Mouse (Mus musculus) central nervous system, embryonic 14 days (tissue): ENCODE data around the gene Slc8b1. TPM values are rescaled to one million over a fixed set of nuclear protein-coding genes. Genes with fewer than 3 reads are reported as not detected.

ENCODE experiments used
- polyA plus RNA-seq: library from polyadenylated mRNA; depleted of rRNA; stranded (reverse); fragments of >200 nt; gene quantifications from 2 replicates; pipeline ENCODE4 v1.2.3, GENCODE M21; 2012; rRNA removed

Gene Slc8b1
- 3.2 and 4.3 TPM in 2 replicates for polyA plus RNA-seq

DNA sequence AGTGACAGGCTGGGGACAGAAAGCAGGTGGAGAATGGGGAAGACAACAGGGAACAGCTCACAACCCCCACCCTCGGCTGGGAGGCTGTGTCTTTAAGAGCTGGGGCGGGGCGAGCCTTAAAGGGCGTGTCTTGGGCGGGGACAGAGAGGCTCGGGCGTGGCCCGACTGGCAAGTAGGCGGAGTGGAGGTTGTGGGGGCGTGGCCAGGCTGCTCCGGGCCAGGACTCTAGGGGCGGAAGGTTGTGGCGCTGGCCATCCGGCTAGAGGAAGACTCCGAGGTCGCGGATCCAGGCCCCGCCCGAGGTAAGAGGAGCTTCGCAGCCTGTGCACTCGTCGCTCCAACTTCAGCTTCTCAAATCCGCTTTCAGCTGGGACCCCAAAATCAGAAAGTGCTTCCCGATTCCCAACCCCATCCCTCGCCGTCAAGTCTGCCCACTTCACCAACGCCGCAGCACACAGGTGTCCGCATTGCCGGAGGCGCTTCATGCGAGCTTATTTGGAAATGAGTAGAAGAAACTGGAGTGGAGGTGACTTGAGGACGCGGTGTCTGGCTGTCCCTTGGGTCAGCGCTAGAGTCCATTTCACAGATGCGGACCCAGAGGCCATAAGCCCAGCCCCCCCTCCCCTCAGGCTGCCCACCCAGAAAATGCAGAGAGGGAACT lies at the start of gene Slc8b1:
Gene Slc8b1, plus strand, starts transcription at position 187 of the 661 bp plus-strand sequence.

DNA sequence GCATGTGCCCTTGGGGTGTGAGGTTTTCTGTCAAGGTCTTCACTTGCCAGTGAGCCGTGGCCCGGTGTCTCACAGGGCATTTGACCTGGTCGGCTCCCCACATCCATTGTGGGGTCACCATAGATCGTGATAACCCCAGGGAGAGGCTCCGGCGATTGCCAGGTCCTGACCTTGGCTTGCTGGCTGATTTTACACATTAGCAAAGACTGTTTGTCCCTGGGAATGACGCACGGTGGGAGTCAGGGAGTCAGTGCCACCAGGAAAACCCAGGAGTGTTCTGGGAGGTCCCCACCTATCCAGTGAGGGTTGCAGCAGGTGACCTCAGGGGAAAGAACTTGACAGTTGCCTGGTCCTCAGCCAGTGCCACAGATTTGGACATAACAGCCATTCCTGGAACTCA lies 38.2 kb upstream of the Slc8b1 start, which contains the start of gene Sdsl:
Gene Sdsl, minus strand, starts transcription at position 41 of the 400 bp plus-strand sequence.

DNA sequence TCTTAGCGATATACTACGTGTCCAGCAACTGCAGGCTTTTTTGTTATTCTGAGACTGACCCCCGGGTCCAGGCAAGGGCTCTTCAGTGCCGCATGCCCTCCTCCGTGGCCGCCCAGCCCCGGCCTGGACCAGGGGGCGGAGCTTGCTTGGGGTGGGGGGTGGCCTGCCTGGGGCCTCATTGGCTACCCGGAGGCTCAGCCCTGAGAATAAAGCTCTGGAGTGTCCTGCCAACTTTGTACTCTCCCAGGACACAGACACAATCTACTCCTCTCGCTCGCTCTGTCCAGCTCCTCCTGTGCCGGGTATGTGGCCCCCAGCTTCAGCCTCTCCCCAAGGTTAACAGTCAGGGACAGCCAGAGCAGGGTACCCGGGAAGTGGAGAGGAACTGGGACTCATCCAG lies 34.7 kb upstream of the Slc8b1 start, which contains the start of gene Sds:
Gene Sds, plus strand, starts transcription at position 231 of the 400 bp plus-strand sequence.

DNA sequence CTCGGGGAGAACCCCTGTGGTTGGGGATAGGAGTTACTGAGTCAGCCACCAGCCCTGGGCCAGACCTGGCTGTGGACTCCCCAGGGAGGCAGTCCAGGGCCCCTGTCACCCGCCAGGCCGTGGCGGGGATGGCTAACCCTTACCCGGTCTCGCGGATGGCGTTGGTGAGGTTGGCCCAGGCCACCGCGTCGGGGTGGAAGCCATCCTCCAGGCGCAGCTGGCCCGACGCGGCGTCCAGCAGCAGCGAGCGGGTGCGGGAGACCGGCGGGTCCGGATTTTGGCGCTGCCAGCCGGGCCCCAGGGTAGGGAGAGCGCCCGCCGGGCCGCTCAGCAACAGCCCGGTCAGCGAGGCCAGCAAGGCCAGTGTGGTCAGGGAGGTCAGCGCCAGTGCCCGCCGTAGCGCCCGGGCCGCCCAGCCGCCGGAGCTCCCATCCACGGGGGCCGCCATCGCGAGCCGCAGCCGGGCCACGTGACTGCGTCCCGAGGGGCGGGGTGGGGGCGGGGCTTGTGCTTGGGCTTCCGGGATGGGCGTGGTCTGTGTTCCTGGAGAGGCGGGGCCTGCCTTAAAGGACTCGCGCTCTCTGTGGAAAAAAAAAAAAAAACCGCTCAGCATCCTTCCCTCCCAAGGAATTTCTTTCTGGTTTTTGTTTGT lies 7.7 kb upstream of the Slc8b1 start, which contains the start of gene Plbd2:
Gene Plbd2, minus strand, starts transcription at position 482 of the 652 bp plus-strand sequence.

Other genes with a start within 250 kb of the Slc8b1 start
- gene Lhx5, start 79.5 kb upstream of the Slc8b1 start, polyA plus RNA-seq, result 10.9 and 18.8 TPM in 2 replicates
- 7.8 and 9.8 TPM in 2 replicates for gene Sdsl, start 38.4 kb upstream of the Slc8b1 start, polyA plus RNA-seq
- gene Sds, start 34.6 kb upstream of the Slc8b1 start, polyA plus RNA-seq, result not detected in 2 replicates
- gene Plbd2, start 7.5 kb upstream of the Slc8b1 start, polyA plus RNA-seq, result 15.2 and 21.3 TPM in 2 replicates
- 24.5 and 29.9 TPM in 2 replicates for gene Tpcn1, start 77.5 kb downstream of the Slc8b1 start, polyA plus RNA-seq
- gene Iqcd, start 77.8 kb downstream of the Slc8b1 start, polyA plus RNA-seq, result 3.3 and 3.8 TPM in 2 replicates
- gene Rita1, start 101.4 kb downstream of the Slc8b1 start, polyA plus RNA-seq, result 36.8 and 37.2 TPM in 2 replicates
- gene Ddx54, start 101.6 kb downstream of the Slc8b1 start, polyA plus RNA-seq, result 40.7 and 41.7 TPM in 2 replicates
- gene Cfap73, start 123.1 kb downstream of the Slc8b1 start, polyA plus RNA-seq, result 0.29 and 0.38 TPM in 2 replicates
- gene Rasal1, start 137.6 kb downstream of the Slc8b1 start, polyA plus RNA-seq, result 1.3 TPM in 2 replicates
- gene Dtx1, start 200.8 kb downstream of the Slc8b1 start, polyA plus RNA-seq, result 83.9 and 93.6 TPM in 2 replicates
- gene Oas2, start 238.7 kb downstream of the Slc8b1 start, polyA plus RNA-seq, result 1.6 and 2.0 TPM in 2 replicates